Mouse (Mus musculus): ENCODE measurements around the gene Cdyl2. TPM values are rescaled to one million over a fixed set of nuclear protein-coding genes. Genes with fewer than 3 reads are reported as not detected.

Cdyl2 gene
- polyA plus RNA-seq, 1 experiment from 2014 or later = 8.8 TPM

DNA sequence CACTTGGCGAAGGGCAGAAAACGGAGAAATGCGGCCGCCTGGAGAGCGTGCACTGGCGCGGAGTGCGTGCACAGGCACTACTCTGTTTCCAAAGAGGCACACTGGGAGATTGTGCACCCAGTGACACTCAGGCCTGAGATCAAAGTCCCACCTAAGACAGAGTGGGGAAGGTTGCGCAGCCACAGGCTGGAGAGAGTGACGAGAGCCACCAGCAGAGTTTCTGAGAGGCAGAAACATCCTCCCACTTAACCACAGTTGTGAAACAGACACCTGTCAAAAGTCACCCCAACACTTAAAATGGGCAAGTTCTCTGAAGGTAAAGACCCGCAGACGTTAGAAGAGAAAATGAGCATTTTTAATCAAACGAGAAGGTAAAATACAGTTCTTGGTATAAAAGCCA is 97.5 kb downstream of the Cdyl2 start:
- no peak overlapping the region for H3K4me2 ChIP-seq (ENCODE audit: low read length)
- ATAC-seq (replicated peaks; ENCODE audit: low FRiP score, low read depth) (no peak), DNase-seq (ENCODE audit: low spot score) (no peak)
- no peaks in the 10 kb centered on the region for H3K9me3 ChIP-seq (replicated peaks; ENCODE audit: low read length)
- no peaks in the 10 kb centered on the region for H3K36me3 ChIP-seq (ENCODE audit: insufficient read depth, low read length)
- no peaks in the 10 kb centered on the region for H3K4me1 ChIP-seq (replicated peaks; ENCODE audit: insufficient read depth, low read length)
- no peak overlapping the region for H3K27ac ChIP-seq
- H3K27me3 ChIP-seq (ENCODE audit: insufficient read depth, low read length) = no peaks in the 10 kb centered on the region
- H3K4me3 ChIP-seq (replicated peaks; ENCODE audit: low read depth, low read length) = no peak overlapping the region
- WGBS = 92% methylated on average over 13 of the region's 13 CpGs
- no peak overlapping the region for H3K9ac ChIP-seq (ENCODE audit: low read depth, low read length)
- no peak for TF ChIP-seq CTCF (IDR thresholded peaks at IDR 0.05; ENCODE audit: low read depth)

DNA sequence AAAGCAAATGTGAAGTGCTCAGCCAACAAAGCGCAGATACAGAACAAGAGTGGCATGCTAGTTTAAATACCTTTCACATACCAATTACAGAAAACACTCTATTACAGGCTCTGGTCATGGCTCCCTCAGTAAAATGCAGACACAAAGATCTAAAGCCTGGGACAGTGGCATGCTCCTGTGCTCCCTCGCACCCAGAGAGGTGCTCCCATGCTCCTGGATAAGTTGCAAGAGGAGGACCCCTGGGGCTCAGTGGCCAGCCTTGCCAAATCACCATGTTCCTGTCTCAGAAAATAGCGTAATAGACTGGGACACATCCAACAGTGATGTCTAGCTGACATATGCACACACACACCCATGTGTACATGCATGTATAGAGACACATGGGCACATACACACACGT is 98.4 kb downstream of the Cdyl2 start:
- no peak overlapping the region for H3K4me2 ChIP-seq (ENCODE audit: low read length)

DNA sequence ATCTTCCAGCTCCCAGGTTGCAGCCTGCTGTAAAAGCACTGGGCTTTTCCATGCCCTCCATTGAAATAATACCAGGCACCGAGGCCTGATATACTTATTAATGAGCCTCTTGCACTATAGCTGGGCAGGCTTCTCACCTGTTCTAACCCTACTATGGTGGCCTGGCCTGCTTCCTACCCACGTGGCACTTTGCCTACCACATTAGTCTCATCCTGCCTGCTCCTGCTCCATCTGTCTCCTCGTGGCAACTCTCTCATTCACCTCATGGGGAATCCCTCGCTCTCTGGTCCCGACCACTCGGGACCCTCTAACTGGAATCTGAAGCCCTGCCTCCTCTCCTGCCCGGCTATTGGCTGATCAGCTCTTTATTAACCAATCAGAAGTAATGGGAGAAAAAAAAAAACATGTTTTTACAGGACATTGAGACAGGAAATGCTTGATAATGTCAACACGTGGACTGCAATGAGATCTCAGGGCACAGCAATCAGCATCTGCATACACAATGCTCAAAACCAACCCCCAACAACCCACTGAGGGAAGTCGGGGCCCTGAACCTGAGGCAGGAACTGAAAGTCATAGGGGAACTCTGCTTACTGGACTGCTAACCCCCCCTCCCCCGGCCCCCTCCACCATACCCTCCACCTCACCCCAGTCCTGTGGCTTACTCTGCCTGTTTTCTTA is 99.2 kb downstream of the Cdyl2 start:
- no peak for TF ChIP-seq CTCF (IDR thresholded peaks at IDR 0.05; ENCODE audit: low read depth)
- no peak overlapping the region for H3K9ac ChIP-seq (ENCODE audit: low read depth, low read length)
- no peaks in the 10 kb centered on the region for H3K4me1 ChIP-seq (replicated peaks; ENCODE audit: insufficient read depth, low read length)
- H3K27me3 ChIP-seq (ENCODE audit: insufficient read depth, low read length) = no peaks in the 10 kb centered on the region
- no peaks in the 10 kb centered on the region for H3K36me3 ChIP-seq (ENCODE audit: insufficient read depth, low read length)
- DNase-seq (ENCODE audit: low spot score) (no peak), ATAC-seq (replicated peaks; ENCODE audit: low FRiP score, low read depth) (no peak)
- H3K27ac ChIP-seq = no peak overlapping the region
- H3K4me3 ChIP-seq (replicated peaks; ENCODE audit: low read depth, low read length) = no peak overlapping the region
- WGBS = 69% methylated on average over 10 of the region's 10 CpGs
- H3K4me2 ChIP-seq (ENCODE audit: low read length) = no peak overlapping the region
- H3K9me3 ChIP-seq (replicated peaks; ENCODE audit: low read length) = no peaks in the 10 kb centered on the region

More for the DNA sequence above, 98.4 kb downstream of the Cdyl2 start:
- no peak overlapping the region for H3K9ac ChIP-seq (ENCODE audit: low read depth, low read length)
- no peak overlapping the region for H3K4me3 ChIP-seq (replicated peaks; ENCODE audit: low read depth, low read length)
- ATAC-seq (replicated peaks; ENCODE audit: low FRiP score, low read depth) = no peak
- no peaks in the 10 kb centered on the region for H3K27me3 ChIP-seq (ENCODE audit: insufficient read depth, low read length)
- DNase-seq (ENCODE audit: low spot score) = no peak
- no peak for TF ChIP-seq CTCF (IDR thresholded peaks at IDR 0.05; ENCODE audit: low read depth)
- H3K9me3 ChIP-seq (replicated peaks; ENCODE audit: low read length) = no peaks in the 10 kb centered on the region
- no peaks in the 10 kb centered on the region for H3K4me1 ChIP-seq (replicated peaks; ENCODE audit: insufficient read depth, low read length)
- no peaks in the 10 kb centered on the region for H3K36me3 ChIP-seq (ENCODE audit: insufficient read depth, low read length)
- 96% methylated on average over 4 of the region's 4 CpGs for WGBS
- H3K27ac ChIP-seq = no peak overlapping the region

DNA sequence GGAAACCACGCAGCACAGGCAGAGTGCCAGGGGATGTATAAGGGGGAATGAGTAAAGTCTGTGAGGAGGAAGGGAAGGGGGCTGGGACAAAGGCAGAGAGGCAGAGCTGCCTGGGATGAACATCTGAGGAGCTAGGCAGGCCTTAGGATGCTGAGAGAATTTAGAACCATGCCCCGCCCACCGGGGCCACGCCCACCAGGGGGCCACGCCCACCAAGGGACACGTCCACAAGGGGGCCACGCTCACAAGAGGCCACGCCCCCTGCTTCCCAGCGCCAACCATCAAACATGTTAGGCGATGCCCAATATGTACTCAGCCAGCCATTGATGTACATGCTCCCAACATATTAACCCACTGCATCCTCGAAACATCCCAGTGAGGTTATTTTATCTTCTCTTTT is 102.7 kb downstream of the Cdyl2 start:
- no peak for DNase-seq (ENCODE audit: low spot score)
- peak; percentile 29; the same call in 1 of the 2 replicates for ATAC-seq (replicated peaks; ENCODE audit: low FRiP score, low read depth)
- Histone ChIP-seq H3K9ac (ENCODE audit: low read depth, low read length) (no peak overlapping the region), H3K27ac (no peak overlapping the region), H3K4me2 (ENCODE audit: low read length) (no peak overlapping the region), H3K4me1 (replicated peaks; ENCODE audit: insufficient read depth, low read length) (no peaks in the 10 kb centered on the region), H3K36me3 (ENCODE audit: insufficient read depth, low read length) (no peaks in the 10 kb centered on the region), H3K4me3 (replicated peaks; ENCODE audit: low read depth, low read length) (no peak overlapping the region), H3K9me3 (replicated peaks; ENCODE audit: low read length) (no peaks in the 10 kb centered on the region), H3K27me3 (ENCODE audit: insufficient read depth, low read length) (no peaks in the 10 kb centered on the region)
- no peak for TF ChIP-seq CTCF (IDR thresholded peaks at IDR 0.05; ENCODE audit: low read depth)
- 53% methylated on average over 11 of the region's 11 CpGs for WGBS

DNA sequence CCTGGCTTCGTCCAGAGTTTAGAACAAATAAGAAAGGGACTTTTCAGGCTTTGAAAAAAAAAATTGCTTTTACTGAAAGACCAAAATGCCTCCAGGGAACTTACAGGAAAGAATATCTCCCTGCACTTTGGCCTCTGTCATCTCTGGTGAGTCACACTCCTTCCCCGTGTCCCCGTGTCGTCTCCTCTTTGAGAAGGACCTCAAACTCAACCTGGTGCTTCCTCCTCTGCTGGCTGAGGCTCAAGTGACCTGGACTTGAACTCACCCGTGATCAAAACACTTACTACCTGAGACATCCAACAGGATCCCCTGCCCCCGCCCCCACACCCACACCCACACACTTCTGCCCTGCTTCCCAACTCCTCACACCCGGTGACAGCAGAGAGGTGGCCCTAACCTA is 103.8 kb downstream of the Cdyl2 start:
- TF ChIP-seq CTCF (IDR thresholded peaks at IDR 0.05; ENCODE audit: low read depth) = no peak
- ATAC-seq (replicated peaks; ENCODE audit: low FRiP score, low read depth) = no peak
- no peaks in the 10 kb centered on the region for H3K9me3 ChIP-seq (replicated peaks; ENCODE audit: low read length)

DNA sequence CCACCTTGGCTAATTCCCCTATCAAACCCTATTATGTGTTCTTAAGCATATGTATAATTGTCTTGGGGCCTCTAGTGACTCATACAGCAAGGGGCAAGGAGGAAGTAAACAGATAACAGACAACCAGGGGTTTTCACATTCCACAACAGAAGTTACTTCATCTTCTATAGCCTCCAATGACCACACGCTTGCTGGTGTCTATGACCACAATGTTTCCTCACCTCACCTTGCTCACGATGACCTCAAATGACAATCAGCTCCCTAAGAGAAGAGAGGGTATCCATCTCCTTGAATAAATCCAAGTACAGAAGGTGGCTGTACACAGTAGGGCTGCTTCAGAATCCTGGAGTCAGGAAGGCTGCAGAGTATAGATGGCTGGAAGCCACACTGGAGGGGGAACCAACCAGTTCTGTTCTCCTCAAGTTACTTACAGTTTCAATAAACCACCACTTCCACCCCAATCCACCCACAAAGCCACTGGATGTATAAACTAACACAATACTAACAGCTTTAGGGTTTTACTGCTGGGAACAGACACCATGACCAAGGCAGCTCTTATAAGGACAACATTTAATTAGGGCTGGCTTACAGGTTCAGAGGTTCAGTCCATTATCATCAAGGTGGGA is 104.8 kb downstream of the Cdyl2 start:
- H3K9me3 ChIP-seq (replicated peaks; ENCODE audit: low read length) = no peaks in the 10 kb centered on the region
- no peak overlapping the region for H3K27ac ChIP-seq
- no peaks in the 10 kb centered on the region for H3K4me1 ChIP-seq (replicated peaks; ENCODE audit: insufficient read depth, low read length)
- 91% methylated on average over 2 of the region's 2 CpGs for WGBS
- DNase-seq (ENCODE audit: low spot score) (no peak), ATAC-seq (replicated peaks; ENCODE audit: low FRiP score, low read depth) (no peak)
- no peak overlapping the region for H3K4me3 ChIP-seq (replicated peaks; ENCODE audit: low read depth, low read length)
- no peak overlapping the region for H3K9ac ChIP-seq (ENCODE audit: low read depth, low read length)
- no peak overlapping the region for H3K4me2 ChIP-seq (ENCODE audit: low read length)
- no peak for TF ChIP-seq CTCF (IDR thresholded peaks at IDR 0.05; ENCODE audit: low read depth)
- no peaks in the 10 kb centered on the region for H3K27me3 ChIP-seq (ENCODE audit: insufficient read depth, low read length)
- 0 out of 2 replicates have a peak, but pooled peaks cover 9% of the 10 kb centered on the region for H3K36me3 ChIP-seq (ENCODE audit: insufficient read depth, low read length)

More for the DNA sequence above, 103.8 kb downstream of the Cdyl2 start:
- H3K9ac ChIP-seq (ENCODE audit: low read depth, low read length) = no peak overlapping the region
- H3K27ac ChIP-seq = no peak overlapping the region
- no peaks in the 10 kb centered on the region for H3K36me3 ChIP-seq (ENCODE audit: insufficient read depth, low read length)
- no peaks in the 10 kb centered on the region for H3K4me1 ChIP-seq (replicated peaks; ENCODE audit: insufficient read depth, low read length)
- DNase-seq (ENCODE audit: low spot score) = no peak
- no peaks in the 10 kb centered on the region for H3K27me3 ChIP-seq (ENCODE audit: insufficient read depth, low read length)
- 40% methylated on average over 7 of the region's 7 CpGs for WGBS
- H3K4me2 ChIP-seq (ENCODE audit: low read length) = no peak overlapping the region
- no peak overlapping the region for H3K4me3 ChIP-seq (replicated peaks; ENCODE audit: low read depth, low read length)
